29 mouse cellular contexts compared by ENCODE assay signal in the genomic region with DNA sequence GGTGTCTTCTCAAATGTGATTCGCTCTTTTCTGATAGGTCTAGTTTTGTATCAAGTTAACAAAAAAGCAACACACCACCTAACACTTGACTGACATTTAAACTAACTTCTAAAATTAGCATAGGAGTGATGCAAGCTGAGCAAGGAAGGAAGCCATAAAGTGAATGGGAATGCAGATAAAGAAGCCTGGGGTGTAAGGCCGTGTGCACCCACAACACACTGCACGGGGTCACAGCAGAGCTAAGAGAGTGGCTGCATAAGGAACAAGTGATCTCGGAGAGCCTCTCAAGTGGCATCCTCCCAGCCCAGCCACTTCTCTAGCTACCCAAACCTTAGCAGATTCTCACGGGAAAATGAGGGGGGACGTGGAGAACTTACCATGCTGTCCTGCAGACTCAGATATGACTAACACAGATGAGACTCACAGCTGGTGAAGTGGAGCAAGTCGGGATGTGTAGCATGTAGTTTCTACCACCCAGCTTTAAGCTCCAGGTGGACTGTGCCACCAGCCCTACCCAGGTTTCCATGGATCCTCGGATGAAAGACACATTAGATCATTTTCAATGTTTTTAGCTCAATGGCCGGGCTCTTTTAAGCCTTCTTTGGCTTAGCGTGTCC. TPM values are rescaled to one million over a fixed set of nuclear protein-coding genes. Genes with fewer than 3 reads are reported as not detected.
A peak's percentile ranks its signal among the peaks of the same experiment; 100 is the strongest.
DNase-seq lines count a peak whose midpoint lies in the region; ATAC-seq lines count a peak whose summit lies in the region.
"Had no signal": no experiment of that assay in that cellular context is flagged by ENCODE, and none has a peak within 500 bp of the region (broad histone marks: within the 10 kb centered on the region; RNA-seq: fewer than 3 reads in every experiment).

No protein-coding gene starts in this region.

- peaks cover 16% of the 10 kb centered on the region for H3K9me3 ChIP-seq in megakaryocyte, embryonic 14.5 days
- H3K9me3 ChIP-seq: embryonic facial prominence, embryonic 13.5 days; forebrain, embryonic 12.5 days; heart, embryonic 15.5 days; hindbrain, embryonic 15.5 days; intestine, embryonic 15.5 days had no signal

- peak overlapping the region; percentile 53 for H3K4me3 ChIP-seq in megakaryocyte, embryonic 14.5 days (replicated peaks)
- H3K4me3 ChIP-seq: embryonic facial prominence, embryonic 10.5 days; embryonic facial prominence, embryonic 13.5 days; erythroblast, embryonic 14.5 days; forebrain, embryonic 12.5 days; forebrain, embryonic 15.5 days; gastrocnemius, adult 2 months; heart, embryonic 12.5 days; heart, embryonic 15.5 days; hindbrain, embryonic 12.5 days; hindbrain, embryonic 15.5 days; intestine, embryonic 15.5 days had no signal

- ATAC-seq in frontal cortex, adult (ENCODE audit: low TSS enrichment) = peak; percentile 67
- no peak for ATAC-seq in megakaryocyte, adult 5-6 weeks (ENCODE audit: poor library complexity, severe bottlenecking)
- ATAC-seq in megakaryocyte progenitor cell, adult 5-6 weeks (replicated peaks; ENCODE audit: poor library complexity) = peak; percentile 47
- ATAC-seq: activated CD4-positive, CD25-positive, alpha-beta regulatory T cell, adult 4 months; forebrain, embryonic 15.5 days; intestine, embryonic 15.5 days had no signal

- peaks cover 3% of the 10 kb centered on the region for H3K27me3 ChIP-seq in megakaryocyte, embryonic 14.5 days (replicated peaks)
- H3K27me3 ChIP-seq: embryonic facial prominence, embryonic 13.5 days; forebrain, embryonic 12.5 days; forebrain, embryonic 15.5 days; heart, embryonic 12.5 days; heart, embryonic 15.5 days; hindbrain, embryonic 12.5 days; hindbrain, embryonic 15.5 days; intestine, embryonic 15.5 days had no signal

- H3K36me3 ChIP-seq in megakaryocyte, embryonic 14.5 days (replicated peaks; ENCODE audit: low read length) = no peaks in the 10 kb centered on the region
- H3K36me3 ChIP-seq: embryonic facial prominence, embryonic 10.5 days; embryonic facial prominence, embryonic 13.5 days; forebrain, embryonic 12.5 days; heart, embryonic 12.5 days; heart, embryonic 15.5 days; hindbrain, embryonic 12.5 days; hindbrain, embryonic 15.5 days; intestine, embryonic 15.5 days had no signal

- DNase-seq in frontal cortex, postnatal 14 days (ENCODE audit: low spot score in 2 of 2) = no peak
- no peak for DNase-seq in adrenal gland, postnatal 4 days (ENCODE audit: low spot score in 2 of 2)
- DNase-seq: adrenal gland, adult 8-10 months; adrenal gland, postnatal 25 days; cerebellum, adult 11 months; cerebellum, adult 2 months; cerebellum, adult 9-11 months; cerebellum, postnatal 25 days; embryo, embryonic 11 days; gastrocnemius, adult 2 months; gastrocnemius, postnatal 14 days; heart, postnatal 10 days; heart, postnatal 36 days; kidney, adult 11 months had no signal

- peaks cover 34% of the 10 kb centered on the region for H3K4me1 ChIP-seq in megakaryocyte, embryonic 14.5 days
- H3K4me1 ChIP-seq: embryonic facial prominence, embryonic 10.5 days; embryonic facial prominence, embryonic 13.5 days; forebrain, embryonic 12.5 days; forebrain, embryonic 15.5 days; hindbrain, embryonic 12.5 days; hindbrain, embryonic 15.5 days; intestine, embryonic 15.5 days had no signal

RNA-seq across cellular contexts. Expression of gene Dgki, which starts 38.6 kb away (rescaled TPM):
- 0.02 TPM in 1 of 2 replicates, not detected in the other for polyA plus RNA-seq in megakaryocyte, embryonic 14.5 days (2012; ENCODE audit: insufficient read depth, low replicate concordance)
- 0.11 TPM in 1 of 2 replicates, not detected in the other for total RNA-seq in megakaryocyte, adult 5-6 weeks (2015)
- total RNA-seq in megakaryocyte, adult 5-6 weeks (2017) = not detected in 2 replicates
- total RNA-seq in megakaryocyte progenitor cell, adult 5-6 weeks (2015) = 0.12 and 0.20 TPM in 2 replicates
- 0.20 and 0.21 TPM in 2 replicates for total RNA-seq in megakaryocyte progenitor cell, adult 5-6 weeks (2017)
- 1 to 10 TPM; 4.0 to 4.2 TPM for total RNA-seq in adrenal gland, postnatal 4 days (2021)
- polyA plus RNA-seq: erythroblast, embryonic 14.5 days had no signal

Comparison
In these comparisons a context has a peak if more than half of its experiments do, and no peak if none do; other contexts are left out.
1. RNA of gene Dgki, which starts 38.6 kb away (total RNA-seq): 4.0 to 4.2 TPM in adrenal gland, postnatal 4 days; 0.12 to 0.21 TPM in megakaryocyte progenitor cell, adult 5-6 weeks and 0.11 TPM in megakaryocyte, adult 5-6 weeks; every median in the first group is over 4 times any median in the second.